Mouse (Mus musculus) lung, embryonic 14.5 days (tissue): Measurements from ENCODE around the gene Hes3. TPM values are rescaled to one million over a fixed set of nuclear protein-coding genes. Genes with fewer than 3 reads are reported as not detected.

Experiments used
- ATAC-seq: fragments of 200-750 bp; cut with Nextera tagmentation; 2 replicates; pipeline ENCODE4 v1.8.0; 2017; ENCODE audit warnings: mild to moderate bottlenecking, moderate TSS enrichment, moderate library complexity; ENCODE audit not compliant: insufficient read depth
- DNase-seq: peaks from one replicate; pipeline ENCODE4 v3.0.0-alpha.2; 2015
- H3K27ac ChIP-seq: fragments of 300-500 bp; sonication (generic); 2 replicates; pipeline ENCODE4 v1.5.1; 2014; ENCODE audit warnings: low read depth, mild to moderate bottlenecking, moderate library complexity
- H3K27me3 ChIP-seq: fragments of 300-500 bp; sonication (generic); 2 replicates; pipeline ENCODE4 v1.6.1; 2014; ENCODE audit warnings: low read length, control low read depth; ENCODE audit not compliant: insufficient read depth
- H3K36me3 ChIP-seq: fragments of 300-500 bp; sonication (generic); 2 replicates; pipeline ENCODE4 v1.6.1; 2014; ENCODE audit warnings: control low read depth; ENCODE audit not compliant: insufficient read depth
- H3K4me1 ChIP-seq: fragments of 300-500 bp; sonication (generic); 2 replicates; pipeline ENCODE4 v1.6.1; 2014; ENCODE audit warnings: antibody characterized with exemption, control low read depth; ENCODE audit not compliant: insufficient read depth
- H3K4me2 ChIP-seq: fragments of 300-500 bp; sonication (generic); 2 replicates; pipeline ENCODE4 v1.6.1; 2014; ENCODE audit warnings: mild to moderate bottlenecking
- H3K4me3 ChIP-seq: fragments of 300-500 bp; sonication (generic); 2 replicates; pipeline ENCODE4 v1.5.1; 2014; ENCODE audit warnings: low read depth, low read length
- H3K9ac ChIP-seq: fragments of 300-500 bp; sonication (generic); 2 replicates; pipeline ENCODE4 v1.6.1; 2014
- H3K9me3 ChIP-seq: fragments of 300-500 bp; sonication (generic); 2 replicates; pipeline ENCODE4 v1.6.1; 2016; ENCODE audit warnings: low read depth, low read length, control low read depth
- CTCF ChIP-seq: IDR thresholded peaks from 2 replicates; pipeline ENCODE4 v1.5.1; 2016; ENCODE audit warnings: antibody characterized with exemption, low read depth
- WGBS: fragments of 180-500 bp; shearing (Covaris S2); extraction: QIAGEN DNeasy Blood & Tissue Kit; methylation state at CpG from one replicate; pipeline ENCODE4 v1.1.7; 2014; 5-methylcytosine and 5-hydroxymethylcytosine counted together
- polyA plus RNA-seq: library from polyadenylated mRNA; unstranded; fragments of >200 nt; fragmentation: Nextera tagmentation; extraction: Ambion mirVana; gene quantifications from 2 replicates; pipeline ENCODE4 v1.2.1, GENCODE M21; 2014

Hes3 gene
- polyA plus RNA-seq, 1 experiment from 2014 or later, result not detected

DNA sequence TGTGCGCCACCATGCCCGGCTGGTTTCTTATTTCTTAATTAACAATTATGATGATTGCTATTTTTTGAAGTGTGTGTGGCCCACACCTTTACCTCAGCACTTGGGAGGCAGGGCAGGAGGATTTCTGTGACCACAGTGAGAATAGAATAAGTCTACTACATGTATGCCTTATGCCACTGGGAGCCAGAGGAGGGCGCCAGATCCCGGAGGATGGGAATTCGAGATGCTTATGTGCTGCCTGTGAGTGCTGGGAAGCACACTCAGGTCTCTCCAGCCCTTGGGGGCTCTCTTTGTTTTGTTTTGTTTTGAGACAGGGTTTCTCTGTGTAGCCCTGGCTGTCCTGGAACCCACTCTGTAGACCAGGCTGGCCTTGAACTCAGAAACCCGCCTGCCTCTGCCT lies 37.2 kb upstream of the Hes3 start:
- Histone ChIP-seq H3K36me3 (peaks cover 66% of the 10 kb centered on the region), H3K9me3 (no peaks in the 10 kb centered on the region), H3K27ac (no peak overlapping the region), H3K4me1 (peaks cover 8% of the 10 kb centered on the region), H3K27me3 (no peaks in the 10 kb centered on the region), H3K4me2 (no peak overlapping the region), H3K4me3 (no peak overlapping the region), H3K9ac (no peak overlapping the region)
- DNase-seq, result peak; percentile 56
- 72% methylated on average over 6 of the region's 6 CpGs for WGBS
- TF ChIP-seq CTCF, result peak; percentile 57
- no peak for ATAC-seq

DNA sequence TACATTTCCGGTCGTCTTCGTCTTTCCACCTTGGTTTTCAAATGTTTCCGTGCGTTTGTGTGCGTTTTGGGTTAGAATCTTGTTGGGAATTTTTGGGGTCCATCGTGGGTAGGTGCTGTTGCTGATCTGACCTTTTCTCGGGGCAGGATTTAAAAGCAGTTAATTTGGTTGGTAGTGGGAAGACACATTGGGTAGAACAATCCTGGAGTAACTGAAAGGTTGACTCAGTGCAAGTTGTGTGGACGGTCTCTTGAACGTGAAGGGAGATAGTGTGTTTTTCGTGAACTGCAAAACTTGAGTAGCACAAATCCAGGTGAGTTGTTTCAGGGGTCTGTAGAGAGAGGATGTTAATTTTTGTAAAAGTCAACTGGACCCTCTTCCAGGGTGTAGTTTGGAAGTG lies 35.1 kb upstream of the Hes3 start:
- Histone ChIP-seq H3K36me3 (peaks cover 44% of the 10 kb centered on the region), H3K4me3 (peak overlapping the region; percentile 97), H3K4me1 (peaks cover 8% of the 10 kb centered on the region), H3K9ac (peak overlapping the region; percentile 97), H3K27me3 (no peaks in the 10 kb centered on the region), H3K27ac (no peak overlapping the region), H3K4me2 (peak overlapping the region; percentile 95), H3K9me3 (no peaks in the 10 kb centered on the region)
- ATAC-seq, result no peak
- no peak for DNase-seq
- TF ChIP-seq CTCF, result no peak
- under 1% methylated on average over 11 of the region's 11 CpGs for WGBS

DNA sequence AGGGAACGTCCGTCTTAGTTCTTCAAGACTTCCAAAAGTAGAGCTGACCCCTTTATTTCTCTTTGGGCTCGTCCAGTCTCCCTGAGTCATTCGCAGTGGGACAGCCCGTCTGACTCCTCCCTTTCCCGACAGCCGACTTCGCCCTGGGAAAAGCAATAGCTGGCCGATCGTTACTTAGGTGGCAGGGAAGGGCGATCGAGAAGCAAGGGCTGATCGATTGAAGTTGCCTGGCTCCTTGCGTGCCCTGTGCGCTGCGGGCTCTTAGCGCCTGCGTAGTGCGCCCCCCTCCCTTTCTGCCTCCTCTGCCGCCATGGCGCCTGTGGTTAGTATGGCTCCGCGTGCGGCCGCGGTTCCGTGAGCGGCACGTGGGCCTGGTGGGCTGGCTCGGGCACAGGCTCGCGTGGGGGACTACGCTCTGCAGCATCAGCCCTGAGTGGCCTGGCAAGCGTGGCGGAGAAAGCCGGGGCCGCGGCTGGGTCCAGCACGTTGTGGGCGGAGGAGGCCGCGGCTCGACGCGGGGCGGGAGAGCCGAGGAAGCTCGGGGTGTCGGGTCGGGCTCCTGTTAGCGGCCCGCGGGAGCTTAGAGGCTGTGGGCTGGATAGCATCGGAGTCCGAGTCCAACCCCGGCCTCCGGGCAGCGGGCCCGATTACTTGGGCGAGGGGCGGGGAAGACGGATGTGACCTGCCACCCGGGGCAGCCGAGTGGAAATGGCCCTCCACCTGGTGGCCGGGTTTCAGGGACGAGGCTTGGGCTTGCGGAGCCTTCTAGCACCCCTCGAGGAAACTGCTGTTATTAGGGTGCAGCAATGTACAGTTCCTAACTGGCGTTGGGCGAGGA lies 34.3 kb upstream of the Hes3 start, which contains the start of gene Rpl22:
TSS of gene Rpl22 (plus strand) at position 169 of the 838 bp plus-strand sequence.
- Histone ChIP-seq H3K4me1 (peaks cover 8% of the 10 kb centered on the region), H3K36me3 (peaks cover 37% of the 10 kb centered on the region), H3K9ac (peak within 1 kb of the TSS; percentile 97), H3K4me3 (peak within 1 kb of the TSS; percentile 97), H3K4me2 (peak within 1 kb of the TSS; percentile 95), H3K9me3 (no peaks in the 10 kb centered on the region), H3K27ac (peak within 1 kb of the TSS; percentile 73), H3K27me3 (no peaks in the 10 kb centered on the region)
- WGBS, result under 1% methylated on average over 70 of the region's 70 CpGs
- ATAC-seq, result peak; percentile 96
- peak; percentile 57 for TF ChIP-seq CTCF
- DNase-seq, result peak; percentile 98

DNA sequence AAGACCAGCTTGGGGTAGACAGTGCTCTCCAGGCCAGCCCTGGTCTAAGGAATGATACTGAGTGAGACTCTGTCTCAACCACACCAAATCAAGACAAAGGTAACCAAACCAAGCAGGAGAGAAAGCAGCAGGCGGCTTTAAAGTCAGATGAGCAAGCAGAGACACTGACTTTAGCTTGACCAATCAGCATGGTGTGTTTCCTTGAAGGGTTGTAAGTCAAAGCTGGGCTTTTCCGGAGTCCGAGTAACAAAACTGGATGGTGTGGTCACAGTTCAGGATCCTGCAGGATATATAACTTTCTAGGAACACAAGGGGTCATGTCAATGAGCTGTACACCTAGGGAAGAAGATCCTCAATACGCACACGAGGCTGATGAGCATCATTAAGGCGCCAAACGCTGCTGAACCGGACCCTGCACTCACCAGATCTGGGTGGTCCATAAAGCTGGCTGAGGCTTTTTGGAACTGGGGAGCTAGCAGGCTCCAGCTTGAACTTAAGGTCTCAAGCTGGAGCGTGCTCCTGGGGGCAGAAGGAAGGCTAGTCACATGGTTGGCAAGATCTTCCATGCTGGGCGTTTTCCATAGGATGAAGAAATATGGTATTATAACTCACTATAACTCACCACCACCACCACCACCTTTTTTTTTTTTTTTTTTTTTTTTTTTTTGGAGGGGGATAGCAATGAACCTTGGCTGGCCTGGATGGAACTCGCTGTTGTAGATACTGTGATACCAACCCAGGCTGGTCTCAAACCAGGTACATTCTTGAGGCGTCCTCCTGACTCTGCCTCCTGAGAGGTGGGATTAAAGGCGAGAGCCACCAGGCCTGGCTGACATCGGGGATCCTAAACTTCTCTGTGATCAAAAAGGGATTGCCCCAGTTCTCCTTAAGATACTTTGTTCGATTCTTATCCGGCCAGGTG lies 33.4 kb upstream of the Hes3 start:
- WGBS, result 46% methylated on average over 16 of the region's 16 CpGs
- Histone ChIP-seq H3K9ac (no peak overlapping the region), H3K4me1 (peaks cover 8% of the 10 kb centered on the region), H3K27ac (no peak overlapping the region), H3K36me3 (peaks cover 28% of the 10 kb centered on the region), H3K4me3 (peak overlapping the region; percentile 97), H3K9me3 (no peaks in the 10 kb centered on the region), H3K27me3 (no peaks in the 10 kb centered on the region), H3K4me2 (peak overlapping the region; percentile 54)
- TF ChIP-seq CTCF, result no peak
- DNase-seq (no peak), ATAC-seq (peak; percentile 39)

DNA sequence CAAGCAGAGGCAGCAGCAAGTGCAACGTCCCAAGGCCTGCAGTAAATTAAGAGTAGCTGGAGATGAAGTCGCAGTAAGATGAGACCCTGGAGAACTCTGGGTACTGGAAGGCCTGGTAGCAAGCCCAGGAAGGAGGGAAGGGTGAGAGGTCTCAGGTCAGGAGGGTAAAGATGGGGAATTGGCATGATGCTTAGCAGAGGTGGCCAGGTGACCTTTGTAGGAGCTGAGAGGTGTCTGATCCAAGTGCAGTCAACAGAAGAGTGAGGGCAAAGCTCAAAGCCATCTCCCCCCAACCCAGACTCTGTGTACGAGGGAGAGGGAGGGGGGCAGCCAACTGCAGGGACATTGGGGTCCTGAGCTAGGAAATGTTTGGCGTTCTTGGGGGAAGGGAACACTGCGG lies 30.0 kb upstream of the Hes3 start:
- DNase-seq, result no peak
- no peak for TF ChIP-seq CTCF
- peaks cover 2% of the 10 kb centered on the region; the same call in 1 of the 2 replicates for H3K4me1 ChIP-seq
- H3K4me2 ChIP-seq, result no peak overlapping the region
- no peak overlapping the region for H3K9ac ChIP-seq
- no peaks in the 10 kb centered on the region for H3K36me3 ChIP-seq
- no peak overlapping the region for H3K4me3 ChIP-seq
- no peaks in the 10 kb centered on the region for H3K9me3 ChIP-seq
- no peak for ATAC-seq
- no peak overlapping the region for H3K27ac ChIP-seq
- H3K27me3 ChIP-seq, result peaks cover 18% of the 10 kb centered on the region
- 44% methylated on average over 5 of the region's 5 CpGs for WGBS

DNA sequence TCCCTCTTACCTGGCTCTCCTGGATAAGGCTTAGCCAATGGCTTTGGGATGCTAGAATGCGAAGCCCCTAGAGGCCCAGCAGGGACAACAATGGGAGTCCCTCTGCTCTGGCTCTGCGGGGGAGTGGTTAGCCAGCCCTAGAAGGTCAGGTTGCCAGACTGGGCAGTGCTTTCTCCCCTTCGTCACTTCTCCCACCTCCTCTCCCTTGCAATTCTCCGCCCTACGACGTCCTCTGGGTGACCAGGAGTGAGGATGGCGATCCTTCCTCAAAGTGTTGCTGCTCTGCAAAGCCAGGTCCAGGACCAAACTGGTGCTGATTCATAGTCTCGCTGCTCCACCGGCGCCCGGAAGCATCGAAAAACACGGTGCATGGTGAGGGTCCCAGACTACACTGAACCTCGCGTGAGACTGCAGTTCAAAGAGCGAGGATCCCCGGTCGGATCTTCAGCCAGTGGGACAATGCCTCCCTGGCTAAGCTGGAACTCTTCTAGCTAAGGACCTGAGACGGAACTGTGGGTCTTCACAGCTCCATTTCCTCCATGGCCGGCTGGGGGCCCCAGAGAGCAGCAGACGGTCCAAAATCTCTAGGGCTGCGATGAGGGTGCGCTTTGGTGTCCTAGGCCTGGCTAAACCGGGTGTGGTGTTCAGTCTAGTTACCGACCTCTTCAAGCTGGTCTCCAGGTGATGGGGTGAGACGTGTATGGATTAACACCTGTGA lies 27.2 kb upstream of the Hes3 start, which contains the start of gene Rnf207:
TSS of gene Rnf207 (minus strand) at position 477 of the 718 bp plus-strand sequence.
- peak; percentile 26; the same call in 1 of the 2 replicates for ATAC-seq

More for the DNA sequence above, 27.2 kb upstream of the Hes3 start, which contains the start of gene Rnf207:
- 4% methylated on average over 26 of the region's 26 CpGs for WGBS
- Histone ChIP-seq H3K27ac (peak within 1 kb of the TSS; percentile 26; the same call in 1 of the 2 replicates), H3K4me1 (no peaks in the 10 kb centered on the region), H3K9me3 (no peaks in the 10 kb centered on the region), H3K27me3 (peaks cover 46% of the 10 kb centered on the region), H3K4me3 (peak within 1 kb of the TSS; percentile 20), H3K9ac (peak within 1 kb of the TSS; percentile 33; the same call in 1 of the 2 replicates), H3K4me2 (peak within 1 kb of the TSS; percentile 43), H3K36me3 (no peaks in the 10 kb centered on the region)
- peak; percentile 68 for DNase-seq
- TF ChIP-seq CTCF, result peak; percentile 59
